Comparison of ENCODE assay signal across 9 mouse cellular contexts in the genomic region with DNA sequence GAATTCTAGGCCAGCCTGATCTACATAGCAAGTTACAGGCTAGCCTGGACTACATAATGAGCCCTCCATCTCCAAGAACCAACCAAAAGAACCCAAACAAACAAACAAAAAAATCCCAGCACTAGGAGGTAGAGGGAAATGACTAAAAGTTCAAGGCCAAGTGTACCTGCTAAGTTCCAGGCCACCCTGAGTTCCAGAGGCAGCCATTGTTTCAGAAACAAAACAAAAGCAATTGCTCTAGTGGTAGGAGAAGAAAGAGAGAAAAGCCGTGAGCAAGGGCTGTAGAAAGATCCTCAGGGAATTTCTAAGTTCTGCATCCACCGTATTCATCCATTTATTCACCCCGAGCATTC. TPM values are rescaled to one million over a fixed set of nuclear protein-coding genes. Genes with fewer than 3 reads are reported as not detected.
DNase-seq lines count a peak whose midpoint lies in the region; ATAC-seq and TF ChIP-seq lines count a peak whose summit lies in the region.
"Had no signal": no experiment of that assay in that cellular context is flagged by ENCODE, and none has a peak within 500 bp of the region (broad histone marks: within the 10 kb centered on the region; RNA-seq: fewer than 3 reads in every experiment).

No protein-coding gene starts in this region.

- H3K27me3 ChIP-seq in heart, adult 2 months (ENCODE audit: control insufficient read depth, insufficient read depth, low read length) = no peaks in the 10 kb centered on the region
- H3K27me3 ChIP-seq in C2C12 (ENCODE audit: control insufficient read depth, insufficient read depth, insufficient read length) = no peaks in the 10 kb centered on the region
- H3K27me3 ChIP-seq in forebrain, embryonic 12.5 days = no peaks in the 10 kb centered on the region
- H3K27me3 ChIP-seq in liver, embryonic 14.5 days (ENCODE audit: control insufficient read depth, insufficient read depth, low read length) = no peaks in the 10 kb centered on the region

- no peaks in the 10 kb centered on the region; the same call in 1 of the 2 replicates for H3K79me2 ChIP-seq in heart, adult 2 months (replicated peaks; ENCODE audit: control insufficient read depth, insufficient read depth, low read length)
- H3K79me2 ChIP-seq in C2C12 (ENCODE audit: control insufficient read depth, insufficient read depth) = peaks cover 66% of the 10 kb centered on the region

- H3K4me1 ChIP-seq in heart, adult 2 months (ENCODE audit: control insufficient read depth, insufficient read depth, low read length) = peaks cover 3% of the 10 kb centered on the region
- H3K4me1 ChIP-seq in forebrain, embryonic 12.5 days = peaks cover 5% of the 10 kb centered on the region
- peaks cover 24 to 32% of the 10 kb centered on the region in 2 experiments for H3K4me1 ChIP-seq in liver, embryonic 14.5 days (replicated peaks; ENCODE audit: control insufficient read depth in 2 of 2, insufficient read depth in 2 of 2, low read length in 1 of 2)

- H3K4me3 ChIP-seq in heart, adult 2 months = peak overlapping the region; percentile 69
- H3K4me3 ChIP-seq in C2C12 (ENCODE audit: insufficient read depth, poor library complexity, severe bottlenecking) = peak overlapping the region; percentile 86
- peak overlapping the region; percentile 73 for H3K4me3 ChIP-seq in forebrain, embryonic 12.5 days (replicated peaks)
- H3K4me3 ChIP-seq in liver, embryonic 14.5 days (ENCODE audit: insufficient read depth in 1 of 2, low read depth in 2 of 2, low read length in 2 of 2) = peak overlapping the region; percentile 78 to 90

- WGBS in heart, adult 2 months = 11% methylated on average over 3 of the region's 3 CpGs
- WGBS in forebrain, embryonic 12.5 days = 1% methylated on average over 3 of the region's 3 CpGs
- WGBS in liver, embryonic 14.5 days (ENCODE audit: insufficient replicate concordance) = 7% methylated on average over 3 of the region's 3 CpGs

- H3K9me3 ChIP-seq in forebrain, embryonic 12.5 days = no peaks in the 10 kb centered on the region
- H3K9me3 ChIP-seq in liver, embryonic 14.5 days (ENCODE audit: control insufficient read depth, low read length) = no peaks in the 10 kb centered on the region

- intact Hi-C loops in heart, adult 2 months (cut with DNase I) = no loop called here

- no peak for TF ChIP-seq CTCF in heart, adult 2 months (IDR thresholded peaks at IDR 0.05)
- no peak for TF ChIP-seq CTCF in C2C12 (IDR thresholded peaks at IDR 0.05; ENCODE audit: control insufficient read depth, insufficient read depth, insufficient read length)
- no peak for TF ChIP-seq CTCF in liver, embryonic 14.5 days (IDR thresholded peaks at IDR 0.05; ENCODE audit: low read depth)

- no peak for ATAC-seq in forebrain, embryonic 12.5 days (ENCODE audit: low FRiP score)
- ATAC-seq in liver, embryonic 14.5 days (ENCODE audit: insufficient read depth) = no peak

- TF ChIP-seq POLR2A in heart, adult 2 months (IDR thresholded peaks at IDR 0.05; ENCODE audit: insufficient read depth, low read depth, low read length) = no peak

- H3K36me3 ChIP-seq in heart, adult 2 months (ENCODE audit: control insufficient read depth, insufficient read depth, low read length) = peaks cover 2% of the 10 kb centered on the region; the same call in 1 of the 2 replicates
- peaks cover 5% of the 10 kb centered on the region for H3K36me3 ChIP-seq in C2C12 (ENCODE audit: control insufficient read depth, insufficient read depth)
- no peaks in the 10 kb centered on the region for H3K36me3 ChIP-seq in forebrain, embryonic 12.5 days (replicated peaks)
- no peaks in the 10 kb centered on the region for H3K36me3 ChIP-seq in liver, embryonic 14.5 days (replicated peaks; ENCODE audit: control insufficient read depth, insufficient read depth, low read depth)

- DNase-seq in heart, adult 2 months = no peak
- no peak for DNase-seq in heart, postnatal 4 days
- no peak for DNase-seq in liver, embryonic 14.5 days (ENCODE audit: low read depth in 3 of 3, low spot score in 3 of 3)
- no peak for DNase-seq in adrenal gland, adult (ENCODE audit: inconsistent age in 2 of 2, low spot score in 1 of 2)
- DNase-seq in cerebellum, adult 9-11 months = no peak
- no peak for DNase-seq in urinary bladder, postnatal 10 days (ENCODE audit: low spot score)

- no peak for TF ChIP-seq EP300 in heart, adult 2 months (IDR thresholded peaks at IDR 0.05; ENCODE audit: insufficient read depth, low read depth, low read length)
- TF ChIP-seq EP300 in liver, embryonic 14.5 days (IDR thresholded peaks at IDR 0.05; ENCODE audit: low read depth) = no peak

- H3K27ac ChIP-seq in heart, adult 2 months = peak overlapping the region; percentile 17; the same call in 1 of the 2 replicates
- peak overlapping the region; percentile 97 for H3K27ac ChIP-seq in forebrain, embryonic 12.5 days
- H3K27ac ChIP-seq in liver, embryonic 14.5 days = no peak overlapping the region

- peak overlapping the region; percentile 90 for H3K4me2 ChIP-seq in forebrain, embryonic 12.5 days
- H3K4me2 ChIP-seq in liver, embryonic 14.5 days (ENCODE audit: low read depth) = peak overlapping the region; percentile 82

- H3K79me3 ChIP-seq in C2C12 (ENCODE audit: low read depth) = peaks cover 19% of the 10 kb centered on the region

- peak overlapping the region; percentile 97 for H3ac ChIP-seq in C2C12 (ENCODE audit: control insufficient read depth, insufficient read length, low read depth)

- H3K9ac ChIP-seq in heart, adult 2 months (ENCODE audit: low read depth, low read length) = peak overlapping the region; percentile 91
- peak overlapping the region; percentile 90 for H3K9ac ChIP-seq in forebrain, embryonic 12.5 days
- H3K9ac ChIP-seq in liver, embryonic 14.5 days (replicated peaks) = no peak overlapping the region; the same call in 1 of the 2 replicates

TF ChIP-seq in C2C12, 6 proteins besides CTCF, POLR2A, EP300 and RAD21:
- no peak for TF ChIP-seq MYOG (IDR thresholded peaks at IDR 0.05; ENCODE audit: control insufficient read depth, extremely low read depth, insufficient read length)
- no peak for TF ChIP-seq MYOD1 (IDR thresholded peaks at IDR 0.05; ENCODE audit: control insufficient read depth, insufficient read length, low read depth)
- TF ChIP-seq USF1 (IDR thresholded peaks at IDR 0.05; ENCODE audit: low read depth) = no peak
- TF ChIP-seq MAX (IDR thresholded peaks at IDR 0.05) = no peak
- no peak for TF ChIP-seq FOSL1 (IDR thresholded peaks at IDR 0.05; ENCODE audit: insufficient read depth, low read length, poor library complexity, severe bottlenecking)
- TF ChIP-seq CEBPB (IDR thresholded peaks at IDR 0.05; ENCODE audit: low read depth) = no peak

RNA-seq across cellular contexts. Expression of a gene that starts 1.8 kb away (rescaled TPM):
- 10 to 100 TPM; 13.2 to 16.7 TPM for total RNA-seq in heart, adult 2 months (2021)
- polyA plus RNA-seq in heart, adult 2 months (2012; rRNA removed) = 13.2 and 18.2 TPM in 2 replicates
- 10 to 100 TPM; 26.2 to 29.3 TPM for total RNA-seq in heart, postnatal 4 days (2021)
- polyA plus RNA-seq in C2C12 (2012; fragmentation: generic; extraction: Trizol) = 43.9 TPM
- polyA plus RNA-seq in forebrain, embryonic 12.5 days (2016; fragmentation: Nextera tagmentation; extraction: Ambion mirVana) = 76.1 and 80.9 TPM in 2 replicates
- polyA plus RNA-seq in liver, embryonic 14.5 days (2012; rRNA removed) = 7.9 and 10.7 TPM in 2 replicates
- 16.6 and 18.1 TPM in 2 replicates for polyA plus RNA-seq in liver, embryonic 14.5 days (2014; fragmentation: Nextera tagmentation; extraction: Ambion mirVana)

RNA-seq across cellular contexts. Expression of a gene that starts 26.0 kb away (rescaled TPM):
- not detected for total RNA-seq in heart, adult 2 months (2021)
- 0.32 and 0.45 TPM in 2 replicates for polyA plus RNA-seq in heart, adult 2 months (2012; rRNA removed)
- total RNA-seq in heart, postnatal 4 days (2021) = not detected
- polyA plus RNA-seq in C2C12 (2012; fragmentation: generic; extraction: Trizol) = not detected
- 0.31 and 0.49 TPM in 2 replicates for polyA plus RNA-seq in forebrain, embryonic 12.5 days (2016; fragmentation: Nextera tagmentation; extraction: Ambion mirVana)
- not detected in 2 replicates for polyA plus RNA-seq in liver, embryonic 14.5 days (2012; rRNA removed)
- not detected in 2 replicates for polyA plus RNA-seq in liver, embryonic 14.5 days (2014; fragmentation: Nextera tagmentation; extraction: Ambion mirVana)
- total RNA-seq: common myeloid progenitor, adult 5-6 weeks had no signal

RNA-seq across cellular contexts. Expression of a gene that starts 56.6 kb away (rescaled TPM):
- under 1 TPM; 0.50 to 0.86 TPM for total RNA-seq in heart, adult 2 months (2021)
- 1.8 and 2.5 TPM in 2 replicates for polyA plus RNA-seq in heart, adult 2 months (2012; rRNA removed)
- 10 to 100 TPM; 20.8 to 21.8 TPM for total RNA-seq in heart, postnatal 4 days (2021)
- 0.28 TPM for polyA plus RNA-seq in C2C12 (2012; fragmentation: generic; extraction: Trizol)
- 16.7 and 18.2 TPM in 2 replicates for polyA plus RNA-seq in forebrain, embryonic 12.5 days (2016; fragmentation: Nextera tagmentation; extraction: Ambion mirVana)
- polyA plus RNA-seq in liver, embryonic 14.5 days (2012; rRNA removed) = 75.2 and 79.9 TPM in 2 replicates
- polyA plus RNA-seq in liver, embryonic 14.5 days (2014; fragmentation: Nextera tagmentation; extraction: Ambion mirVana) = 162 and 164 TPM in 2 replicates
